Mouse (Mus musculus) hindbrain, embryonic 11.5 days (tissue): Measurements from ENCODE around the gene Pgpep1l. TPM values are rescaled to one million over a fixed set of nuclear protein-coding genes. Genes with fewer than 3 reads are reported as not detected.

Experiments used
- ATAC-seq: fragments of 200-750 bp; cut with Nextera tagmentation; 2 replicates; pipeline ENCODE4 v1.8.0; 2017; ENCODE audit warnings: mild to moderate bottlenecking, moderate TSS enrichment, moderate library complexity; ENCODE audit not compliant: low FRiP score
- DNase-seq: peaks from one replicate; pipeline ENCODE4 v3.0.0-alpha.2; 2015; ENCODE audit warnings: low spot score
- H3K27ac ChIP-seq: fragments of 300-500 bp; sonication (generic); 2 replicates; pipeline ENCODE4 v1.5.1; 2014; ENCODE audit warnings: mild to moderate bottlenecking, low read depth, low read length
- H3K27me3 ChIP-seq: fragments of 300-500 bp; sonication (generic); 2 replicates; pipeline ENCODE4 v1.6.1; 2014; ENCODE audit warnings: mild to moderate bottlenecking, low read length, moderate library complexity, mixed read lengths; ENCODE audit not compliant: control insufficient read depth, insufficient read depth
- H3K36me3 ChIP-seq: fragments of 300-500 bp; sonication (generic); 2 replicates; pipeline ENCODE4 v1.6.1; 2014; ENCODE audit warnings: mild to moderate bottlenecking, low read length, moderate library complexity, mixed read lengths; ENCODE audit not compliant: control insufficient read depth, insufficient read depth
- H3K4me1 ChIP-seq: fragments of 300-500 bp; sonication (generic); replicated peaks from 2 replicates; pipeline ENCODE4 v1.6.1; 2014; ENCODE audit warnings: low read length, mixed read lengths; ENCODE audit not compliant: control insufficient read depth, insufficient read depth
- H3K4me2 ChIP-seq: fragments of 300-500 bp; sonication (generic); replicated peaks from 2 replicates; pipeline ENCODE4 v1.6.1; 2014; ENCODE audit warnings: mild to moderate bottlenecking, low read depth, low read length
- H3K4me3 ChIP-seq: fragments of 300-500 bp; sonication (generic); 2 replicates; pipeline ENCODE4 v1.5.1; 2014; ENCODE audit warnings: low read depth, low read length
- H3K9ac ChIP-seq: fragments of 300-500 bp; sonication (generic); 2 replicates; pipeline ENCODE4 v1.6.1; 2014; ENCODE audit warnings: low read depth, low read length
- H3K9me3 ChIP-seq: fragments of 300-500 bp; sonication (generic); 2 replicates; pipeline ENCODE4 v1.6.1; 2016; ENCODE audit warnings: low read length; ENCODE audit not compliant: control insufficient read depth
- WGBS: fragments of 180-500 bp; shearing (Covaris S2); extraction: QIAGEN DNeasy Blood & Tissue Kit; methylation state at CpG from one replicate; pipeline ENCODE4 v1.1.7; 2014; 5-methylcytosine and 5-hydroxymethylcytosine counted together
- polyA plus RNA-seq: library from polyadenylated mRNA; unstranded; fragments of >200 nt; fragmentation: Nextera tagmentation; extraction: Ambion mirVana; gene quantifications from 2 replicates; pipeline ENCODE4 v1.2.1, GENCODE M21; 2014

The Pgpep1l gene
- polyA plus RNA-seq, 1 experiment from 2014 or later: not detected

GRCm38 (mm10) chr7:68273515-68273914, 9.5 kb upstream of the Pgpep1l start, which contains the start of gene Fam169b:
Gene Fam169b (plus strand): TSS chr7:68273839.
- Histone ChIP-seq H3K9me3 (no peaks in the 10 kb centered on the region), H3K36me3 (no peaks in the 10 kb centered on the region), H3K9ac (no peak within 1 kb of the TSS), H3K4me2 (no peak within 1 kb of the TSS), H3K4me1 (peaks cover 3% of the 10 kb centered on the region; the same call in 1 of the 2 replicates), H3K27ac (no peak within 1 kb of the TSS), H3K27me3 (peaks cover 6% of the 10 kb centered on the region), H3K4me3 (no peak within 1 kb of the TSS)
- ATAC-seq (no peak), DNase-seq (no peak)

GRCm38 (mm10) chr7:68272607-68273006, 8.6 kb upstream of the Pgpep1l start:
- Histone ChIP-seq H3K4me1 (peaks cover 3% of the 10 kb centered on the region; the same call in 1 of the 2 replicates), H3K9ac (no peak overlapping the region), H3K4me3 (no peak overlapping the region), H3K27ac (no peak overlapping the region), H3K36me3 (no peaks in the 10 kb centered on the region), H3K9me3 (no peaks in the 10 kb centered on the region), H3K4me2 (no peak overlapping the region), H3K27me3 (peaks cover 6% of the 10 kb centered on the region)
- DNase-seq (no peak), ATAC-seq (no peak)
- 82% methylated on average over 10 of the region's 10 CpGs for WGBS

GRCm38 (mm10) chr7:68271816-68272215, 7.8 kb upstream of the Pgpep1l start:
- ATAC-seq (no peak), DNase-seq (no peak)
- no peak overlapping the region for H3K4me2 ChIP-seq
- H3K4me1 ChIP-seq: peaks cover 3% of the 10 kb centered on the region; the same call in 1 of the 2 replicates
- no peak overlapping the region for H3K27ac ChIP-seq
- peaks cover 4% of the 10 kb centered on the region for H3K27me3 ChIP-seq
- no peak overlapping the region for H3K4me3 ChIP-seq
- no peak overlapping the region for H3K9ac ChIP-seq
- H3K9me3 ChIP-seq: no peaks in the 10 kb centered on the region
- WGBS: 95% methylated on average over 6 of the region's 6 CpGs
- H3K36me3 ChIP-seq: no peaks in the 10 kb centered on the region

GRCm38 (mm10) chr7:68270551-68270950, 6.5 kb upstream of the Pgpep1l start:
- no peak for ATAC-seq
- 76% methylated on average over 4 of the region's 4 CpGs for WGBS
- DNase-seq: no peak

GRCm38 (mm10) chr7:68266691-68267090, 2.7 kb upstream of the Pgpep1l start:
- DNase-seq (peak; percentile 43), ATAC-seq (peak; percentile 47; the same call in 1 of the 2 replicates)
- WGBS: 29% methylated on average over 6 of the region's 6 CpGs
- Histone ChIP-seq H3K36me3 (no peaks in the 10 kb centered on the region), H3K9me3 (no peaks in the 10 kb centered on the region), H3K4me3 (no peak overlapping the region), H3K9ac (no peak overlapping the region), H3K4me1 (peaks cover 2% of the 10 kb centered on the region; the same call in 1 of the 2 replicates), H3K27ac (no peak overlapping the region), H3K4me2 (no peak overlapping the region), H3K27me3 (0 out of 2 replicates have a peak, but pooled peaks cover 2% of the 10 kb centered on the region)

More at GRCm38 (mm10) chr7:68270551-68270950, 6.5 kb upstream of the Pgpep1l start:
- Histone ChIP-seq H3K27me3 (no peaks in the 10 kb centered on the region), H3K4me2 (no peak overlapping the region), H3K27ac (no peak overlapping the region), H3K4me1 (no peaks in the 10 kb centered on the region), H3K4me3 (no peak overlapping the region), H3K36me3 (no peaks in the 10 kb centered on the region), H3K9ac (no peak overlapping the region), H3K9me3 (no peaks in the 10 kb centered on the region)

- Histone ChIP-seq H3K27ac (no peak overlapping the region), H3K4me3 (no peak overlapping the region), H3K4me1 (peaks cover 2% of the 10 kb centered on the region; the same call in 1 of the 2 replicates), H3K4me2 (no peak overlapping the region), H3K36me3 (no peaks in the 10 kb centered on the region), H3K9me3 (no peaks in the 10 kb centered on the region), H3K9ac (no peak overlapping the region), H3K27me3 (0 out of 2 replicates have a peak, but pooled peaks cover 2% of the 10 kb centered on the region)
- DNase-seq (no peak), ATAC-seq (no peak)
- WGBS: 32% methylated on average over 7 of the region's 7 CpGs
These were observed 1.4 kb upstream of the Pgpep1l start for GRCm38 (mm10) chr7:68265391-68265790.

- 22% methylated on average over 14 of the region's 14 CpGs for WGBS
- Histone ChIP-seq H3K36me3 (no peaks in the 10 kb centered on the region), H3K4me3 (0 out of 2 replicates have a peak overlapping the region, but pooled peaks have one; percentile 6), H3K27ac (no peak overlapping the region), H3K27me3 (0 out of 2 replicates have a peak, but pooled peaks cover 2% of the 10 kb centered on the region), H3K9me3 (no peaks in the 10 kb centered on the region), H3K4me1 (peaks cover 2% of the 10 kb centered on the region; the same call in 1 of the 2 replicates), H3K9ac (no peak overlapping the region), H3K4me2 (peak overlapping the region; percentile 35)
- peak; percentile 22 for DNase-seq
- no peak for ATAC-seq
These were observed 498 bp upstream of the Pgpep1l start for GRCm38 (mm10) chr7:68264531-68264930.

- ATAC-seq: no peak
These were observed 546 bp downstream of the Pgpep1l start for GRCm38 (mm10) chr7:68263346-68264027.

More at GRCm38 (mm10) chr7:68263346-68264027, 546 bp downstream of the Pgpep1l start:
- H3K9ac ChIP-seq: no peak overlapping the region
- no peak overlapping the region; the same call in 1 of the 2 replicates for H3K4me3 ChIP-seq
- H3K4me1 ChIP-seq: peaks cover 2% of the 10 kb centered on the region; the same call in 1 of the 2 replicates
- no peak for DNase-seq
- peak overlapping the region; percentile 35 for H3K4me2 ChIP-seq
- H3K27me3 ChIP-seq: 0 out of 2 replicates have a peak, but pooled peaks cover 2% of the 10 kb centered on the region
- H3K36me3 ChIP-seq: no peaks in the 10 kb centered on the region
- WGBS: 56% methylated on average over 8 of the region's 8 CpGs
- H3K9me3 ChIP-seq: no peaks in the 10 kb centered on the region
- no peak overlapping the region for H3K27ac ChIP-seq
